Mouse (Mus musculus): ENCODE results near the gene Zfp110.
A peak's percentile ranks its signal among the peaks of the same experiment; 100 is the strongest.
"Not testable (repeated sequence)": the region's sequence is repeated elsewhere in the genome, so short reads cannot be mapped to it uniquely, and the experiment has no call there.

Gene Zfp110

GRCm38 (mm10) chr7:12834162-12835120 is at the start of gene Zfp110:
TSS of gene Zfp110 (plus strand) at chr7:12834761.
- peak; percentile 79 for DNase-seq (ENCODE audit: low spot score)

DNA sequence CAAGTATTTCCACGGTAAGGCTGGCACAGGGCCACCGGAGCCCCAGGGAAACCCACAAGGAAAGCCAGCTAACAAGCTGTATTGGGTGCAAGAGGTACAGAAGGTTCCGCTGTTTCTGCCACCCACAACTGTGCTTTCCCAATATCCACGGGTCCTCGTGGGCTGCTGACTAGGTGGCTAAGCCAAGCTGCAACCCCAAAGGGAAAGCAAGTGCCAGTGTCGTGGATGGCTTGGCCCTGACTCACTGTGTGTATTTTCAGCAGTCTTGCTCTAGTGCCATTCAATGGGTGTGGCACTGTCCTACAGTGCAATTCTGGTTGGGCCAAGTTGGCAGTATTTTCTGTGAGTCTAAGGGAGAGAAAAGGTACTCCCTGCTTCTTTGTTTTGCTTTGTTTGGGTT is 47.2 kb upstream of the Zfp110 start:
- DNase-seq (ENCODE audit: low spot score): no peak

GRCm38 (mm10) chr7:12788025-12788424 is 46.5 kb upstream of the Zfp110 start:
- no peak for DNase-seq (ENCODE audit: low spot score)

DNA sequence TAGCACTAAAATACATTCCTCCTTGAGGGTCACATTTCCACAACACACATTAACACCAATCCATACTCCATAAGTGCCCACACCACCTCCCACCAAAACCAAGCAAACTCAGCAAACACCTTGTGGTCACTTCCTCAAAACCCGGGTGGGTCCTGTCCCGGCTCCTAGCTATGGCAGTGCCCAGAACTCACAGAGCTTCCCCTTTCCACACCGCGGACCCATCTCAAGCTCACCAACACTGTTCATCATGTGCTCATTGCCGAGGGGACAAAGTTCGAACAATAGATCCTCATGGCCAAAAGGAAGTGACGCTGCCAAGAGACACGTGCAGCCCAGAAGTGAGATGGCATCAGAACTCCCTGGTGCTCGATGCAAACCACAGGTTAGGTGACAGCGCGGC is 41.9 kb upstream of the Zfp110 start:
- not testable (repeated sequence) for DNase-seq (ENCODE audit: low spot score)

GRCm38 (mm10) chr7:12797971-12798370 is 36.6 kb upstream of the Zfp110 start:
- DNase-seq (ENCODE audit: low spot score): no peak

DNA sequence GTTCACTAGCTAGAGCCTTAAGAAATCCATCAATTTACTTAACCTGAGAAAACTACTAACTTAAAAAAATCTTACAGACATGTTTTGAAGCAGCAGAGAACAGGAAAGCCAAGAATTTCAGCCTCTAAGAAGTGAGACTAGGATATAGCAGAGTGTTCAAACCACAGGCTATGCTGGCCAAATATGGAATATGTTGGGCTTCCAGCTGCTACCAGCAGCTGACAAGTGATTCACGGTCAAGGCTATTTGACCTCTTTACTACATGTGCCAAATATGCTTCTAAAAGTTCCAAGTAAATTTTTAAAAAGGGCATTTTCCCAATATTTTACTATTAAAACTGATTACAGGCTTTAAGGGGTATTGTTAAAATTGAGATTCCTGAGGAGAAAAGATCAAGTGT is 35.0 kb upstream of the Zfp110 start:
- DNase-seq (ENCODE audit: low spot score): no peak

- DNase-seq (ENCODE audit: low spot score): peak; percentile 27
These were observed 31.5 kb upstream of the Zfp110 start, which contains the start of gene Zscan18 for GRCm38 (mm10) chr7:12802866-12803726. TSS of gene Zscan18 (minus strand) at chr7:12803635.

DNA sequence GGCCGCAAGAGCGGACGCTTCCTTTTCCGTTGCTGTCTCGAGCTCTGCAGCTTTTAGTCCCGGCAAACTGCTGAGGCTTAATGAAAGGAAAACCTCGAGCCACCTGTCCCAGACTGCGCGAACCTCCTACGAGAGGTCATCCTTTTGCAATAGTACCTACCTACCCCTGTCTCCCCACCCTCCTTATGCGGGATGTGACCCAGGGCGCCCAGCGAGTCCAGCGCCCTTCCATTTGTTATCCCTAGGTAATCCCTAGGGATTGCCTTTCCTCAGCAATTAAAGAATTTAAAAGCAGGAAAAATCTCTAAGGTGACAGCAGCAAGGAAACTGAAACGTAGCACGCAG is 30.9 kb upstream of the Zfp110 start:
- no peak for DNase-seq (ENCODE audit: low spot score)

- DNase-seq (ENCODE audit: low spot score): no peak
These were observed 19.0 kb upstream of the Zfp110 start for GRCm38 (mm10) chr7:12815566-12815965.

- peak; percentile 64 for DNase-seq (ENCODE audit: low spot score)
These were observed 15.9 kb upstream of the Zfp110 start, which contains the start of gene Zfp329 for GRCm38 (mm10) chr7:12818521-12819295. TSS of gene Zfp329 (minus strand) at chr7:12818858.

DNA sequence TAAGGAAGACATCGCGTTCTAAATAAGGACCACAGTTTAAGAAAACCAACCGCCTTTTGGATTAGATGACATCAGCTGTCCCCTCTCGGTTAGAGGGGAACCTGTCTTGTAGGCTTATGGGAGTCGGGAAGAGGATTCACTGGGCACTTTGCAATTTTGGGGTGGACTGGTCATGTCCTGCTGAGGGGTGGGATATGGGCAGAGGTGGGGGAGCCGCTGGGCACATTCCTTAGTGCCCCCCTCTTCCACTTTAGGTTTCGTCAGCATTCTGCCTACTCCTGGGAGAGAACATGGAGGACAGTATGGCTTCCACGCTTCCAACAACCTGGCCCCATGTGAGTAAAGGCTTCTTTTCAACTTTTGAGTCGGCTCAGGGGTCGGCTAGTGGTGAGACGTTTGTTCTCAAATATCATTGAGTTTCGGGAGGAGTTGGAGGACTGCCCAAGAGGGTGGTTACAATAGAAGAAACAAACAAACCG is 671 bp downstream of the Zfp110 start:
- DNase-seq (ENCODE audit: low spot score): no peak

DNA sequence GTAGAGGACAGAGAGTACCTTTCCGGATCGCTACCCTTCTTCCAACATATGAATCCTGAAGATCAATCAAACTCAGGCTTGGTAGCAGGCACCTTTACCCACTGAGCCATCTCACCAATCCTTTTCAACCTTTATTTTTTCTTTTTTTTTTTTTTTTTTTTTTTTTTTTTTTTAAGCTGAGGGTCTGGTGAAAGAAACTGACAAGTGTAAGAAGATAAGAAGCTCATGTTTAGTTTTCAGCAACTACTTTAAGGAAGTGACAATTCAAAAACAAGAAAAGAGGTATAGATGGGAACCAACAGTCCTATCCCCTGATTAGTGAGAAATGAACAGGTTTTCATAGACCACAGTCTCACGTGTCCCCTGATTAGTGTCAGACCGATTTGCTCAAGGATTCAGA is 1.2 kb downstream of the Zfp110 start:
- DNase-seq (ENCODE audit: low spot score): no peak

- no peak for DNase-seq (ENCODE audit: low spot score)
These were observed 39.7 kb downstream of the Zfp110 start for GRCm38 (mm10) chr7:12874301-12874700.

DNA sequence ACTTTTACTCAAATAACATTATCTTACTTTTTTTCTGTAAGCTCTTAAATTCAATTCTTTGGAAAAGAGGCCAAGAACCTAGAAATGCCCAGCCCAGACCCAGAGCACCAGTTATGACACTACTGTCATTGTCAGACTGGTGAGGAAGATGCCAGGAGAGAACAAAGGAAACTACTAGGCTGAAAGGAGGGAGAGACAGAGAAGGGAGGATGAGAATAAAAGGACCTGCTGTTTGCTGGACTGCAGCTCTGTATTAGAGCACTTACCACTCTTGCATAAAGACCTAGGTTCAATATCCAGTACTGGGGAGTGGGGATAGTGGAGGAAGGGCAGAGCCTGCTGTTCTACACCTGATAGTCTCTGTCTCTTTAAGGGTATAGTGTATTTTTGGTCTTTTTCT is 45.5 kb downstream of the Zfp110 start:
- no peak for DNase-seq (ENCODE audit: low spot score)

- DNase-seq (ENCODE audit: low spot score): not testable (repeated sequence)
These were observed 45.9 kb downstream of the Zfp110 start for GRCm38 (mm10) chr7:12880497-12880896.

- DNase-seq (ENCODE audit: low spot score): peak; percentile 80
These were observed 46.5 kb downstream of the Zfp110 start, which contains the start of gene Zfp128 for GRCm38 (mm10) chr7:12880911-12881660. TSS of gene Zfp128 (plus strand) at chr7:12881177.

GRCm38 (mm10) chr7:12886563-12887266 is 52.2 kb downstream of the Zfp110 start:
- no peak for DNase-seq (ENCODE audit: low spot score)

DNA sequence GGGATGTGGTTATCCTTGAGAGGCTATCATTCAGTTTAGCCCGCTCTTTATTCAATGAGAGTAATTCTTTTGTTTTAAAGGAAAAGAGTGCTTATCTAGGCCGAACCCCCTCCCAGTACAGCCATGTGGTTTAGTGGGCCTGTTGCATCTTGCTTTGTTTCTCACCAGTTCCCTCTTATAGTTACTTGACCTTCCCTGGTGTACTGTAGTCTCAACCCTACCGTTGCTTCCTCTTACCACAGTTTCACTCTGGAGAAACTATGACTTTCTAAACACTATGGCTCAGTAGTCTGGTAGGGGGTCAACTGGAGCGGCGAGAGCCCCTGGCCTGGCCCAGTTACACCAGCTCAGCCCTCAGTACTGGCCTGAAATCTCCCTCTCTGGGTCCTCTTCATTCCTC is 53.0 kb downstream of the Zfp110 start:
- DNase-seq (ENCODE audit: low spot score): no peak

- no peak for DNase-seq (ENCODE audit: low spot score)
These were observed 56.4 kb downstream of the Zfp110 start for GRCm38 (mm10) chr7:12890928-12891327.

DNA sequence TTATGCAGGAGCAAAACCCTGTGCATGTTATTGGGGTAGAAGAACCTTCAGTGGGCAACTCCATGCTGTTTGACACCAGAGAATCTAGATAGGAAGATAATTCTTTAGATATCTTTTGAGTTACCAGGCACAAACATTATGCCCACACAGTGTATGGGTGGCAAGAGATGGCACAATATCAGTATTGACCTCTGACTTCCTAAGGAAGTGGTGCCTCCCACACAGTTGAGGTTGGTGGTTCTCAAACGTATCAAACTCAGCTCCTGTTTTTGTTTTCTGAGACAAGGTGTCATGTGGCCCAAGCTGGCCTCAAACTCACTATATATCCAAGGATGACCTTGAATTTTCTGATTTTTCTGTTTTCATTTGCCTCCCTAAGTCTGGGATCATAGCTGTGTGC is 56.8 kb downstream of the Zfp110 start:
- no peak for DNase-seq (ENCODE audit: low spot score)

Data from urinary bladder, postnatal 10 days (tissue).